Mouse (Mus musculus): ENCODE measurements at regions not wholly inside any gene's neighbourhood (a gene's known extent, or its start where the extent isn't known, plus 50 kb on each side); places are given as distances from the start of the nearest gene placed in this dataset.

DNA sequence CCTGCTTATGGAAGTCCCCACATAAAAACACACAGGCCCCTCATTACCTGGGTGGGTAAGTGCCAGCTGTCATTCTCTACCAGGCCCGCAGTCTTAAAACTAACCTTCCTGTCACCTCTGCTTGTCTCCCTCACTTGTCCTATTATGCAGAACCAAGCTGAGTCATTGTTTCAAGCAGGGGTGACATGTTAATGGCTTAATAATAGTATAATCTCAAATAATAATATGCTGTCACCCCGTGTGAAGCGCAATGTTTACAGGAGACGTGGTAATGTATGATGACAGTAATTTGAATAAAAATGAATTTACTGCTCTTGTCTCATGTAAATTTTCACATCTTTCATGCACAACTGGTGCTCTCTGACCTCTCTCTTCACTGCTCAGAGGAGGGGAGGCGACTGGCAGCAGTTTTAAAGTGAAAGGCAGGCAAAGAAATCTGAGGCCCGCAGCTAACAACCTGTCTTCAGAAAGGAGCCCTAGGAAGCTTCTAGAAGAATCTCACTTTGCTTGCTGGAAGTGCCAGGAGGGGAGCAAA, 357.2 kb upstream of the Mki67 start:
- Histone ChIP-seq H3K79me2 (ENCODE audit: control insufficient read depth, insufficient read depth, low read length, poor library complexity) (no peaks in the 10 kb centered on the region), H3K9me3 (replicated peaks; ENCODE audit: insufficient read depth, low read length) (no peaks in the 10 kb centered on the region), H3K27me3 (ENCODE audit: control insufficient read depth in 1 of 2, insufficient read depth in 2 of 2, low read length in 2 of 2) (no peaks in the 10 kb centered on the region), H3K27ac (ENCODE audit: control insufficient read depth, low read depth, low read length) (no peak overlapping the region), H3K36me3 (ENCODE audit: control insufficient read depth in 1 of 2, insufficient read depth in 2 of 2, low read length in 2 of 2) (no peaks in the 10 kb centered on the region), H3K4me3 (ENCODE audit: control insufficient read depth in 1 of 2, insufficient read depth in 1 of 2, low read depth in 2 of 2, low read length in 2 of 2) (no peak overlapping the region), H3K9ac (ENCODE audit: control insufficient read depth, low read depth, low read length, poor library complexity, severe bottlenecking) (no peak overlapping the region), H3K4me1 (ENCODE audit: control insufficient read depth in 1 of 2, insufficient read depth in 2 of 2, low read length in 2 of 2) (no peaks in the 10 kb centered on the region)
- DNase-seq (ENCODE audit: low read depth, low spot score), result no peak
- TF ChIP-seq JUND (IDR thresholded peaks at IDR 0.05; ENCODE audit: low read depth, low read length) (no peak), TBP (IDR thresholded peaks at IDR 0.05; ENCODE audit: low read depth, low read length) (no peak), ZC3H11A (IDR thresholded peaks at IDR 0.05; ENCODE audit: low read depth, low read length) (no peak), USF1 (IDR thresholded peaks at IDR 0.05; ENCODE audit: low read depth, low read length) (no peak), SIN3A (IDR thresholded peaks at IDR 0.05; ENCODE audit: low read length) (no peak), GATA1 (IDR thresholded peaks at IDR 0.05; ENCODE audit: low read depth, low read length) (no peak)

DNA sequence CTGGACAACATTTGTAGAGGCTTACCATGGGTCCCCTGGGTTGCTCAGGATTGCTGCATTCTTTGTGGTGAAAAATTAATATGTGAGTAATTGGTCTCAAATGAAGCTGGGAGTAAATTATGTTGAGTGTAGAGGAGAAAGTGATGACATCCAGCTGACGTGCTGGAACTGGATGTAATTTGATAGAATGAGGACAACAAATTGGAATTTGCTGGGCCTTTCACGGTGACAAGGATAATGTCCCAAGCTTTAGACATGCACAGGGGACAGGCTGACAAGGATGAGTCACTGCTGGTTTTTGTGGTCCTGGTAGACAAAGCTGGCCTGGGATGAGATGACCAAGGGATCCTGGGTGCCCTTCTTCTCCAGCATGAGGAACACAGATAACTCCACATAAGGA, 357.9 kb upstream of the Mki67 start:
- Histone ChIP-seq H3K9ac (ENCODE audit: control insufficient read depth, low read depth, low read length, poor library complexity, severe bottlenecking) (no peak overlapping the region), H3K27ac (ENCODE audit: control insufficient read depth, low read depth, low read length) (no peak overlapping the region), H3K36me3 (ENCODE audit: control insufficient read depth in 1 of 2, insufficient read depth in 2 of 2, low read length in 2 of 2) (no peaks in the 10 kb centered on the region), H3K9me3 (replicated peaks; ENCODE audit: insufficient read depth, low read length) (no peaks in the 10 kb centered on the region), H3K27me3 (ENCODE audit: control insufficient read depth in 1 of 2, insufficient read depth in 2 of 2, low read length in 2 of 2) (no peaks in the 10 kb centered on the region), H3K79me2 (ENCODE audit: control insufficient read depth, insufficient read depth, low read length, poor library complexity) (no peaks in the 10 kb centered on the region), H3K4me1 (ENCODE audit: control insufficient read depth in 1 of 2, insufficient read depth in 2 of 2, low read length in 2 of 2) (no peaks in the 10 kb centered on the region), H3K4me3 (ENCODE audit: control insufficient read depth in 1 of 2, insufficient read depth in 1 of 2, low read depth in 2 of 2, low read length in 2 of 2) (no peak overlapping the region)
- TF ChIP-seq MXI1 (IDR thresholded peaks at IDR 0.05; ENCODE audit: low read depth, low read length), result no peak
- no peak for TF ChIP-seq UBTF (IDR thresholded peaks at IDR 0.05; ENCODE audit: borderline replicate concordance, insufficient read depth, low read depth, low read length)
- no peak for TF ChIP-seq EP300 (IDR thresholded peaks at IDR 0.05; ENCODE audit: low read depth in 1 of 2, low read length in 2 of 2)
- TF ChIP-seq SMC3 (IDR thresholded peaks at IDR 0.05; ENCODE audit: low read depth, low read length), result no peak
- TF ChIP-seq ZNF384 (IDR thresholded peaks at IDR 0.05; ENCODE audit: low read depth, low read length), result no peak
- TF ChIP-seq CHD2 (IDR thresholded peaks at IDR 0.05; ENCODE audit: low read length), result no peak
- no peak for TF ChIP-seq GABPA (IDR thresholded peaks at IDR 0.05; ENCODE audit: low read depth, low read length)
- no peak for TF ChIP-seq SIN3A (IDR thresholded peaks at IDR 0.05; ENCODE audit: low read length)
- TF ChIP-seq ZKSCAN1 (IDR thresholded peaks at IDR 0.05; ENCODE audit: low read depth, low read length), result no peak
- no peak for TF ChIP-seq HCFC1 (IDR thresholded peaks at IDR 0.05; ENCODE audit: low read depth, low read length)
- TF ChIP-seq MAX (IDR thresholded peaks at IDR 0.05; ENCODE audit: low read length), result no peak
- no peak for TF ChIP-seq E2F4 (IDR thresholded peaks at IDR 0.05; ENCODE audit: borderline replicate concordance, low read depth, low read length)
- no peak for TF ChIP-seq ZC3H11A (IDR thresholded peaks at IDR 0.05; ENCODE audit: low read depth, low read length)
- no peak for TF ChIP-seq ETS1 (IDR thresholded peaks at IDR 0.05; ENCODE audit: low read depth, low read length)
- TF ChIP-seq MYC (IDR thresholded peaks at IDR 0.05; ENCODE audit: low read depth, low read length), result no peak
- no peak for TF ChIP-seq POLR2AphosphoS5 (IDR thresholded peaks at IDR 0.05; ENCODE audit: borderline replicate concordance, low read depth, low read length)
- no peak for TF ChIP-seq TAL1 (IDR thresholded peaks at IDR 0.05; ENCODE audit: low read length)
- TF ChIP-seq TBP (IDR thresholded peaks at IDR 0.05; ENCODE audit: low read depth, low read length), result no peak
- DNase-seq (ENCODE audit: low read depth, low spot score), result no peak

Measured in MEL (cell line).